Mouse (Mus musculus) myocyte (in vitro differentiated cells): Measurements from ENCODE around the gene Prkcg.

Source experiments
- CEBPB ChIP-seq: IDR thresholded peaks from 2 replicates; pipeline ENCODE4 v1.6.1; 2011; ENCODE audit warnings: mild to moderate bottlenecking, moderate library complexity; ENCODE audit not compliant: poor library complexity, insufficient read depth, severe bottlenecking
- MAX ChIP-seq: IDR thresholded peaks from one replicate; pipeline ENCODE4 v1.6.1; 2011; ENCODE audit warnings: low read depth, mild to moderate bottlenecking, control low read depth
- MYOD1 ChIP-seq, 3 experiments: IDR thresholded peaks; one replicate each; pipeline ENCODE4 v1.6.1; 2011; ENCODE audit warnings: control low read depth in 2 of 3, low read depth in 2 of 3, mild to moderate bottlenecking in 2 of 3, moderate library complexity in 1 of 3; ENCODE audit not compliant: insufficient read length in 2 of 3, control insufficient read depth in 1 of 3
- MYOG ChIP-seq, 3 experiments: IDR thresholded peaks; one replicate each; pipeline ENCODE4 v1.6.1; 2011; ENCODE audit warnings: control low read depth in 2 of 3, low read depth in 2 of 3, mild to moderate bottlenecking in 2 of 3; ENCODE audit not compliant: insufficient read length in 2 of 3, control insufficient read depth in 1 of 3, insufficient read depth in 1 of 3
- POLR2A ChIP-seq: IDR thresholded peaks from one replicate; pipeline ENCODE4 v1.6.1; 2011; ENCODE audit warnings: low read depth, mild to moderate bottlenecking, control low read depth, moderate library complexity; ENCODE audit not compliant: insufficient read length
- POLR2AphosphoS2 ChIP-seq: IDR thresholded peaks from one replicate; pipeline ENCODE4 v1.6.1; 2011; ENCODE audit warnings: low read depth, control low read depth; ENCODE audit not compliant: insufficient read length
- REST ChIP-seq: IDR thresholded peaks from one replicate; pipeline ENCODE4 v1.6.1; 2011; ENCODE audit warnings: mild to moderate bottlenecking, control low read depth, moderate library complexity; ENCODE audit not compliant: insufficient read depth, insufficient read length
- SRF ChIP-seq: IDR thresholded peaks from one replicate; pipeline ENCODE4 v1.6.1; 2011; ENCODE audit warnings: low read depth; ENCODE audit not compliant: control insufficient read depth, insufficient read length
- TCF12 ChIP-seq: IDR thresholded peaks from one replicate; pipeline ENCODE4 v1.6.1; 2011; ENCODE audit warnings: mild to moderate bottlenecking, control low read depth; ENCODE audit not compliant: poor library complexity, insufficient read depth, severe bottlenecking
- TCF3 ChIP-seq: IDR thresholded peaks from one replicate; pipeline ENCODE4 v1.6.1; 2011; ENCODE audit warnings: low read depth, control low read depth; ENCODE audit not compliant: insufficient read length
- USF1 ChIP-seq: IDR thresholded peaks from one replicate; pipeline ENCODE4 v1.6.1; 2011; ENCODE audit warnings: low read depth, mild to moderate bottlenecking, control low read depth, moderate library complexity

- no peak for TF ChIP-seq MAX
- no peak for TF ChIP-seq POLR2A
- no peak for TF ChIP-seq TCF12
- TF ChIP-seq MYOD1 (IDR thresholded peaks at IDR 0.05; ENCODE audit: control insufficient read depth in 1 of 3, insufficient read length in 2 of 3, low read depth in 2 of 3) = no peak
- TF ChIP-seq REST = no peak
- TF ChIP-seq USF1 = no peak
- no peak for TF ChIP-seq POLR2AphosphoS2
- TF ChIP-seq MYOG (IDR thresholded peaks at IDR 0.05; ENCODE audit: control insufficient read depth in 1 of 3, insufficient read depth in 1 of 3, insufficient read length in 2 of 3, low read depth in 2 of 3) = no peak
- TF ChIP-seq TCF3 = no peak
- no peak for TF ChIP-seq CEBPB
- TF ChIP-seq SRF = no peak
Measured at GRCm38 (mm10) chr7:3365547-3366279, 76.7 kb downstream of the Prkcg start.
